Comparison of ENCODE assay signal across 9 mouse cellular contexts in the genomic region with DNA sequence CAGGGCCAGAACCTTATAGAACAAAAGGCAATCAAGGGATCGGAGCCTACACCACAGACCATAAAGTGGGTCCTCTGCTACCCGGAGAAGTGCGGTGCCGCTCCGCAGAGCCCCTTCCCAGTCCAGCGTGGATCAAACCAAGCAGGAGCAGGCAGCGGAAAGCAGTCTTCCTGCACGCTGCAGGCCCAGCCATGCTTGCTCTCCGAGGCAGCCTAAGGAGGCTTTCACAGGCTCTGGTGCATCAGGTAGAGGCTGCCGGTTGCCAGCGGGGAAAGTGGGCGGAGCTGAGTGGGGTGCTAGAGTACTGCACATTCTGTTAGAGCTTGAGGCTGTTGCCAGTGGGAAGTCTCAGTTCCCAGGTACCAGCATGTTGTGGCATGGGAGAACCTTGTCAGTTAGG. TPM values are rescaled to one million over a fixed set of nuclear protein-coding genes. Genes with fewer than 3 reads are reported as not detected.
A peak's percentile ranks its signal among the peaks of the same experiment; 100 is the strongest.
DNase-seq lines count a peak whose midpoint lies in the region; ATAC-seq lines count a peak whose summit lies in the region.
"Had no signal": no experiment of that assay in that cellular context is flagged by ENCODE, and none has a peak within 500 bp of the region (broad histone marks: within the 10 kb centered on the region; RNA-seq: fewer than 3 reads in every experiment).

TSS of gene Nipsnap3a (plus strand) at position 25 of the 400 bp plus-strand sequence.

- H3K4me3 ChIP-seq in kidney, embryonic 14.5 days (ENCODE audit: low read length) = peak within 1 kb of the TSS; percentile 11; the same call in 1 of the 2 replicates
- peak within 1 kb of the TSS; percentile 15; the same call in 1 of the 2 replicates for H3K4me3 ChIP-seq in embryonic facial prominence, embryonic 14.5 days (ENCODE audit: low read depth, low read length)
- peak within 1 kb of the TSS; percentile 19; the same call in 1 of the 2 replicates for H3K4me3 ChIP-seq in intestine, embryonic 16.5 days (ENCODE audit: low read length)
- H3K4me3 ChIP-seq: heart, adult 2 months had no signal

- no peaks in the 10 kb centered on the region for H3K27me3 ChIP-seq in kidney, embryonic 14.5 days (ENCODE audit: control insufficient read depth, insufficient read depth, low read length)
- no peaks in the 10 kb centered on the region for H3K27me3 ChIP-seq in embryonic facial prominence, embryonic 14.5 days (replicated peaks; ENCODE audit: control insufficient read depth, insufficient read depth, low read length)
- H3K27me3 ChIP-seq in intestine, embryonic 16.5 days (replicated peaks; ENCODE audit: control insufficient read depth, insufficient read depth, low read length) = no peaks in the 10 kb centered on the region

- H3K27ac ChIP-seq in kidney, embryonic 14.5 days (ENCODE audit: low read depth, low read length) = no peak within 1 kb of the TSS
- H3K27ac ChIP-seq in embryonic facial prominence, embryonic 14.5 days (replicated peaks; ENCODE audit: low read depth, low read length) = no peak within 1 kb of the TSS
- no peak within 1 kb of the TSS for H3K27ac ChIP-seq in intestine, embryonic 16.5 days (ENCODE audit: low read length)
- H3K27ac ChIP-seq: heart, adult 2 months had no signal

- no peaks in the 10 kb centered on the region; the same call in 1 of the 2 replicates for H3K9me3 ChIP-seq in kidney, embryonic 14.5 days (ENCODE audit: control insufficient read depth, low read length)
- no peaks in the 10 kb centered on the region for H3K9me3 ChIP-seq in embryonic facial prominence, embryonic 14.5 days (ENCODE audit: control insufficient read depth, low read length)
- no peaks in the 10 kb centered on the region for H3K9me3 ChIP-seq in intestine, embryonic 16.5 days (ENCODE audit: control insufficient read depth, low read length)

- H3K9ac ChIP-seq in kidney, embryonic 14.5 days (ENCODE audit: low read depth, low read length) = no peak within 1 kb of the TSS
- peak within 1 kb of the TSS; percentile 37 for H3K9ac ChIP-seq in embryonic facial prominence, embryonic 14.5 days (ENCODE audit: low read depth, low read length)
- H3K9ac ChIP-seq in intestine, embryonic 16.5 days (ENCODE audit: low read depth, low read length) = peak within 1 kb of the TSS; percentile 43; the same call in 1 of the 2 replicates

- no peaks in the 10 kb centered on the region for H3K4me1 ChIP-seq in kidney, embryonic 14.5 days (ENCODE audit: control insufficient read depth, insufficient read depth, low read length)
- H3K4me1 ChIP-seq in embryonic facial prominence, embryonic 14.5 days (ENCODE audit: control insufficient read depth, insufficient read depth, low read length) = no peaks in the 10 kb centered on the region
- H3K4me1 ChIP-seq in intestine, embryonic 16.5 days (ENCODE audit: control insufficient read depth, insufficient read depth, low read length) = no peaks in the 10 kb centered on the region

- peak within 1 kb of the TSS; percentile 41 for H3K4me2 ChIP-seq in kidney, embryonic 14.5 days (replicated peaks; ENCODE audit: low read depth, low read length)
- peak within 1 kb of the TSS; percentile 42 for H3K4me2 ChIP-seq in embryonic facial prominence, embryonic 14.5 days (ENCODE audit: low read depth, low read length)
- peak within 1 kb of the TSS; percentile 50 for H3K4me2 ChIP-seq in intestine, embryonic 16.5 days (ENCODE audit: low read depth, low read length)

- no peak for DNase-seq in kidney, adult 18-20 months
- peak; percentile 27 for DNase-seq in embryonic facial prominence, embryonic 14.5 days (ENCODE audit: low spot score)
- DNase-seq in neural tube, embryonic 10.5 days (ENCODE audit: extremely low spot score, low spot score) = peak; percentile 30
- no peak for DNase-seq in layer of hippocampus, postnatal 36 days
- DNase-seq in right cerebral cortex, postnatal 10 days (ENCODE audit: low spot score in 2 of 2) = no peak
- no peak for DNase-seq in B cell, adult 2 months

- no peaks in the 10 kb centered on the region for H3K36me3 ChIP-seq in kidney, embryonic 14.5 days (ENCODE audit: control insufficient read depth, insufficient read depth, low read length)
- no peaks in the 10 kb centered on the region for H3K36me3 ChIP-seq in embryonic facial prominence, embryonic 14.5 days (ENCODE audit: control insufficient read depth, insufficient read depth, low read length)
- no peaks in the 10 kb centered on the region for H3K36me3 ChIP-seq in intestine, embryonic 16.5 days (ENCODE audit: control insufficient read depth, insufficient read depth, low read length)

- peak; percentile 90 for ATAC-seq in kidney, embryonic 14.5 days (ENCODE audit: low FRiP score, low TSS enrichment)
- ATAC-seq in embryonic facial prominence, embryonic 14.5 days (ENCODE audit: low read depth) = peak; percentile 47; the same call in 1 of the 2 replicates
- 0 out of 2 replicates have a peak, but pooled peaks have one; percentile 21 for ATAC-seq in intestine, embryonic 16.5 days

- 17% methylated on average over 12 of the region's 12 CpGs for WGBS in kidney, embryonic 14.5 days
- 31% methylated on average over 12 of the region's 12 CpGs for WGBS in embryonic facial prominence, embryonic 14.5 days
- WGBS in intestine, embryonic 16.5 days = 18% methylated on average over 12 of the region's 12 CpGs

RNA-seq across cellular contexts. Expression of gene Nipsnap3a, which starts in this region (rescaled TPM):
- polyA plus RNA-seq in kidney, embryonic 14.5 days (2014; fragmentation: Nextera tagmentation; extraction: Ambion mirVana) = 0.17 TPM in 1 of 2 replicates, not detected in the other
- polyA plus RNA-seq in embryonic facial prominence, embryonic 14.5 days (2014; fragmentation: Nextera tagmentation; extraction: Ambion mirVana) = 0.24 TPM in 1 of 2 replicates, not detected in the other
- polyA plus RNA-seq in intestine, embryonic 16.5 days (2015; fragmentation: Nextera tagmentation; extraction: Ambion mirVana) = not detected in 2 replicates
- not detected for total RNA-seq in layer of hippocampus, postnatal 36 days (2021)
- total RNA-seq: heart, adult 2 months had no signal
- polyA plus RNA-seq: heart, adult 2 months had no signal

Comparison
In these comparisons a context has a peak if more than half of its experiments do, and no peak if none do; other contexts are left out.
1. Peak in ATAC-seq, H3K4me3 ChIP-seq and H3K4me2 ChIP-seq in kidney, embryonic 14.5 days; RNA of the gene not detected or under 1 TPM.
2. Peak in DNase-seq, ATAC-seq, H3K4me3 ChIP-seq, H3K9ac ChIP-seq and H3K4me2 ChIP-seq in embryonic facial prominence, embryonic 14.5 days; RNA of the gene not detected or under 1 TPM.
3. Peak in ATAC-seq, H3K4me3 ChIP-seq, H3K9ac ChIP-seq and H3K4me2 ChIP-seq in intestine, embryonic 16.5 days; RNA of the gene not detected or under 1 TPM.
4. ATAC-seq: peak in every context shown above with its lines; median percentile 90 in kidney, embryonic 14.5 days; 47 in embryonic facial prominence, embryonic 14.5 days; 21 in intestine, embryonic 16.5 days.